Mouse (Mus musculus) regulatory T cell (primary cell): ENCODE measurements at regions not wholly inside any gene's neighbourhood (a gene's known extent, or its start where the extent isn't known, plus 50 kb on each side); places are given as distances from the start of the nearest gene placed in this dataset.

ENCODE experiments used
- in situ Hi-C: fragments of 300-600 bp; cut with MboI, MseI; formaldehyde crosslinking; loops from one replicate; pipeline ENCODE4 v1.15.1; 2025; ENCODE audit warnings: high pct_unique_total_duplicates

DNA sequence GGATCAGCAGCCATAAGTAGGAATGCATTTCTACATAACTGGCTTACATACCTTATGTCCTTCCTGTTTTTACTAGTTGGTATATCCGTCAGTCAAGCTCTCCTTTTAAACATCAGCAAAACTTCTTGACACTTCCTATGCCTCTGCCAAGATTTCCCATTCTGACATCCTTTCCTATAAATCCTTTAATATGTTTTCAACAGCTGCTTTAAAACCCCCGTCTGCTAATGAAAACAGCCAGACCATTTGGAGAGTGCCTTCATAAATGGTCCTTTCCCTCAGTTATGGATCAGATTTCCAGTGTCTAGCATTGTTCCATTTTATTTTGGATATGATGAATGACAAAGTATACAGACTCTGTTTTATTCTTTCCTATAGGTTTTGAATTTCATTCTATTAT is 270.7 kb upstream of the Rgmb start:
- in situ Hi-C loops: loop anchor here (25.0 kb wide), 1 partner anchor 536 kb away; no protein-coding TSS in a partner anchor

DNA sequence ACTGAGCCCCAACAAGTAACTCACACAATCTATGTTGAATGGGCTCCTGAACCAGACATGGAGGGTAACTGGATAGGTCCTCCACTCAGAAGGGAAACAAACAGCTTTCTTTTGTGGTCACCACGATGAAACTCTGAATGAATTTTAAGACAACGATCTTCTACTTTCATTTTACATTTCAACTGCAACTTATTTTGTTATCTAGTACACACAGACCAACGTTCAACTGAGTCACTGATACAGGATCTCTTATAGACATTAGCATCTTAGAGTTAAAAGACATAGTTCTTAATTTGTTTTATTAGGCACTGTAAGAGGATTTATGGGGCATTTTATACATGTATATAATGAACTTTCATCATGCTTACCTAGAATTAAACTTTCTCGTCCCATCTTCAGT is 262.1 kb upstream of the Rgmb start:
- in situ Hi-C loops: no loop called here

DNA sequence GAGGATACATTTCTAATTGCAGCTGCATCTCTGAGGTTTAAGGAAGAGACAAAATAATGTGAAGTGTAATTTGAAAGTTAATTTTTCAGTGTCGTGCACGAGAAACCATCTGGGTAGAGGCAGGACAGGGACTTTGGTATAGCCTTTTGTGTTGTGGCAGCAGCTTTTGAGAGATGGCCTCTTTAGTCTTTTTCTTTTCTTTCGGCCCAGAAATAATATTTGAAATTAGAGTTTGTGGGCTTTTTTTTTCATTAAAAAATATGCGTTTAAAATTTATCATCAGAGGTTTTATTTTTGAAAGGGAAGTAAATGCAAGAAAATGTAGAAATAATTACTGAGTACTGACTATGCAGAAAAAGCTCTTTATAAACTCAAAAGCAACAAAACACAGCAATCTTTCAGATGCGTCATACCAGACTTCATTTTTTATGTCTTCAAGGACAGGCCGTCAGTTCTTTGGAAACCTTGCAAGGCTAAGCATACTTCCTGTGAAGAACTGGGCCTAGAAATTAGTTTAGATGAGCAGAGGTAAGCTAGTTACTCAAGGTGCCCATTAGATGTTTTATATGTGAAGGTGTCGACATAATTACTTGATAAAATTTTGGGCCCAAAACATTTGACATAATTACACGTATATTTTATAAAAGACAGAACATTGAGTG is 258.9 kb upstream of the Rgmb start:
- in situ Hi-C loops: no loop called here

DNA sequence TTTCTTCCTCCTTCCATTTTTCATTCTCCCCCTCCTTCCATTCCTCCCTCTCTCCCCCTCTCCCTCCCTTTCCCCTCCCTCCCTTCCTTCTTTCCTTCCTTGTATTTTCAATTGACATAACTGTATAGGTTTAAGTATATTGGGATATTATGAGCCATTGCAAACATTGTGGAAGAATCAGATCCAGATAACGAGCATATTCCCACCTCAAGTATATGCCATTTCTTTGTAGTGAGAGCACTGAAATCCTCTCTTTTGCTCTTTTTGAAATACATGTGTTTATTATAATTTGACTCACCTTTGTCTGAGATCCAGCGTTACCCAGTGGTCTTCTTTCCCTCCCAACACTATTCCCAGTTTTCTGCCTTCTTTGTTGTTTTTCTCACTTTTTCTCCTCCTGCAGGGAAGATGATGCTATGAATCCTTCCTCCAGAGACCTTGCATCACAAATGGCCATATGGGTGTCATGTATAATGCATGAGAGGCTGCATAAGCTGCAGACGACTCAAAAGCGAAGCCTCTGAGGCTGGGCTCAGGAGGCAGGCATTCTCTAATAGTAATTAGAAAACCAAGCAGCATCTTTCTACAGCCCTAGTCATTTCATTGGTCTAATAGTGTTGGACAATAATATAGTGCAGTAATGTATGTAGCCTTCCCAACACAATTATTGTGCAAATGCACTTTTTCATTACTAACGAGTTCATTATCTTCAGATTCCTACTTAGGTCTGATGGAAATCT is 258.2 kb upstream of the Rgmb start:
- in situ Hi-C loops: no loop called here

DNA sequence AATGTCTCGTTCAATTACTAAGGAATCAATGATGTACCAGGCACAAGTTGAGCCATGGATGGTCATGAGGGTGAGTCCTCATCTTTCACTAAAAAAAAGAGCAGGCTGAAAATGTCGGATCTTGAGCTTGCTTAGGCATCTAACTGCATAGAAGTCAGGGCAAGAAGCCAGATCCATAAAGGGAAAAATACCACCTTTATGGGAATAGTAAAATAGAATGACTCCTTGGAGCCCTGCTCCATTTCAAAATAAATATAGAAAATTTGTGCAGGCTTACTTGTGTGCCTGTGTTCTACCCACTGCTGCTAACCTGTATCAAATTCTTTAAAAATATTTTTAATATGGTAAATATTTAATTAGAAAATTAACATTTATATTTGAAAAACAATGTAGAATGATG is 256.2 kb upstream of the Rgmb start:
- in situ Hi-C loops: no loop called here

DNA sequence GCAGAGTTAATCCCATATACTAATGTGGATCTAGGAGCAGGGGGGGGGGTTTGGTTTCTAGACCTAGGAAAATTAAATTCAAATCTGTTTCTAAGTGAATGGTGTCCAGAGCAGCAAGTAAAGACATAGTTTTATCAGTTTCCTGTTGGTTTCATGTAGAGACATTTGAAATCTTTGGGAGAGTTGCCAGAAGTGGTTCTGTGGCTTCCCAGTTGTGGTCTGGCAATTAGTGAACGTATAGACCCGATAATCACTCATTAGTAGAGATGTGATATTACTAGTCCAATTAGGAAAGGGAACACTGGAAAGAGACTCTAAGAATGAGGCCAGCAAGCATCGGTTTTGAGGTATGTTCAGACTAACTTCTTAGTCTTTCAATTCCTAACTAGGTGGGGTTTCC is 252.0 kb upstream of the Rgmb start:
- in situ Hi-C loops: no loop called here

DNA sequence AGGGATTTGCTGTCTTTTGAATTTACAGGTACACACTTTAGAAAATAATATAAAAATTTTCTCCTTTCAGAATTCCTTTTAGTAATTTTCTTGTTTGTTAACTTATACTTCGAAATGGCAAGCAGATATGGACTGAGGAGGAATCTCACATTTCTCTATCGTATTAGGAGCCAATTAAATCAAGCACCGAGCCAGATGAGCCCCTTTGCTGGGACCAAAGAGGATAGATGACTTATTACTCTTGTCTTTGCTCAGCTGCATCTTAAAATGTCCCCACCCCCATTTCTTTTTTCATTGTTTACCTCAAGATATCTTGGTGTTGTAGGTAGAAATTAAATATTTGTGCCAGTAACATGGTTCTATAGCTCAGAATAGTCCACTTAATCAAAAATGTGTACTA is 247.7 kb upstream of the Rgmb start:
- in situ Hi-C loops: no loop called here

DNA sequence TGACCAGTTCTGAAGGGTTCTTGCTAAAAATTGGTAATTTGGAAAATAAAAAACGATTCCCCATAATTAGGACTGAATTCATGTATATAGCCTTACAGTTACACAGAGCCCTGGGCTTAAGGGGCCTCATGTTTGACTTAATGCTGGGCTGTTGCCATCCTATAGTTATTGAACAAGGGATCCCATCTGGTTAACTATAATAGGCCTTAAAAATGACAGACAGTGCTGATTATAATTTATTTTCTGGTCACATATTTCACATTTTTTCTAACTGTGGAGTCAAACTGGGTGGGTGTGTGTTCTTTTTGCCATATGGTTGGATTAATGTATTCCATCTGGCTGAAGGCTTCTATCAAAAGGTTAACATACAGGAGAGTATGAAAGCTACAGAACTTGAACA is 238.5 kb upstream of the Rgmb start:
- in situ Hi-C loops: no loop called here

DNA sequence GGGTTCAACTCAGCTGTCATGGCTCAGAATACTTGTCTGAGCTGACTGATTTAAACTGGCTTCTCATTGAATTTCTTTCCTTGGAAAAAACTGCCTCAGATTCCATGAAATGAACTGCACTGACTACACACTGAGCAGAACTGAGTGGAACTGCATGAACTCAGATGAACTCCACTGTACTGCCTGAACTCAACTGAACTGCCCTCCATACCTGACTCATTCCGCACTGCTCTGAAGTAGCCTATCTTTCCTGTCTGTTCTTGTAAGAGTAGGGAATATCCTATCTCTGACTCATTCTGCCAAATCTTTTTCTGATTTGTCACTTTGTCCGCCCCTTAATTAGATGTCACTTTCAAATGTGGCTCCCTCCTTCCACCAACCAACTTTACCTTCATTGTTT is 237.0 kb upstream of the Rgmb start:
- in situ Hi-C loops: no loop called here

DNA sequence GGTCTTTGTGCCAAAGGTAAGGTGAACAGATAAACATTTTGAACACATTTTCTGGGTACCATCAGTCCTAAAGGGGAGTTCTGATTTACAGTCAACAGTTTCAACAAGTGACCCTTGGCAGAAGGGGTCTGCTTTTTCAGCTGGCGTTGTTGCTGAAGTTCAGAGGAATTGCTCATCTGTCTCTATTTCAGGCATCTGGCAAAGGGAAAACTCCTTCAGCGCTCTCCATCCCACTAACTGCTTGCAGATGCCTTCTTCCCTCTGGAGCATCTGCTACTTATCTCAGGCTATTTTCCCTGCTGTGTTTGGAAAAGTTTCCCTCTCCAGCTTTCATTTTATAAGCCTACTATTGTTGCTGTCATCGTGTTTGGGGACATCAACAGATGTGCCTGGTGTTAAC is 223.6 kb upstream of the Rgmb start:
- in situ Hi-C loops: no loop called here

DNA sequence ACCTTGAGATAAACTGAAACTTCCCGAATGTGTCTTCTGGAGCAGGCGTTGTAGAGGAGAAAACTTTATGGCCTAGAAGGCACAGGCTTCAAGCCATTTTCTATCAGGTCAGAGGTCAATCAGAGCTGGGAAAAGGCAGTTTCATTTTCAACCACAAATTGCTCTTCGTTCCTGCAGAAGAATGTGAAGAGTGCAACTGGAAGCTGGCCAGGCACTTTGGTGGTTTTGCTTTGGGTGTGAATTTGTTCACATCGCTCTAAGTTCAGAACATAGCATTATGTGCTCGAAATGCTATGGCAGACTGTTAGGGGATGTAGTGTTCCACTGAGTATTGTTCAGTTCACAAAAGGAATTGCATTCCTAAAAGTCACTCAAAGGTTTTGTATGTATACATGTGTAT is 220.9 kb upstream of the Rgmb start:
- in situ Hi-C loops: no loop called here

DNA sequence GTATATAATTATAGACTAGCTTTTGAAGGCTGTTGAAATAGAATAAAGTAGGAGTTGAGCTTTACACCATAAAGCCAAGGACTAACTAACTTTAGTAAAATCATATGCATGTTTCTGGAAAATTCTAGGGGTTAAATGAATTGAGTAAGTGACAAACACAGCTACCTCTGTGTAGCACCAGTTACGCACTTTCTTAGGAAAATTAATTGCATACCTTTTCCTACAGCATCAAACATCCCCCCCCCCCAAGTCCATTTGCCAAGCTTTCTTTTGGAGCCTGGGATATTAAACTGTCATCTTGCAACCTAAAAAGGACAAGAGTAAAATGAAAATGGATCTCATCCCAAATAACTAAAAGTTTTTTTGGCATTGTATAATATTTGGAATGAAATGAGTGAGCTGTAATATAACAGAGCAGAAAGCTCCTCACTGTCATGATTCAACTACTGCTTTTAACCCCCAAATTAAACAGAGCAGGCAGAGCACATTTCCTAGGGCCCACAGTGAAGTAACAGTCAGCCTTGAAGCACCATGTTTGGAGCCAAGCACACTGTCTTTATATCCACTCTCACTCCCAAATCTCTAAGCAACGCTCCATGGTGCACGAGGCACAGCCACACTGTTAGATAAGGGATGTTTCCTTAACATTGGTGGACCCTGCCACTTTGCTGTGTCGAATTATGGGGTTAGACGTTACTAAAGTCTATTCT is 210.9 kb upstream of the Rgmb start:
- in situ Hi-C loops: no loop called here

DNA sequence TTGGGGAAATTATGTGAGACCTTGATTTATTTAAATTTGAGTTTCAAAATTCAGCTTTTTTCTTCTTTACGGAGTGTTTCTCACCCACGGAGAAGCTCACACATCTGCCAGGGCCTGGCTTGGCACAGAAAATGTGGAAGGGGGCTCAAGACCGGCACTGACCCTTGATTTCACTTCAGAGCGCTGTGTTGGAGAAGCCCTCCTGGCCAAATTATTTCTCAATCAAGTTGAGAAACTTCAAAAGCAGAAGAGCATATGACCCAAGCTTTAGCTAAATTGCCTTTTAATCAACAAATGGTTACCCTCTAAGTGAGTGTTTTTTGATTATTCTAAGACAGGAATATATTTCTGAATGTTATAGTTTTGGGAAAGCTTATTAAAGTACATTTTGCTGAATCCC is 197.2 kb upstream of the Rgmb start:
- in situ Hi-C loops: no loop called here

DNA sequence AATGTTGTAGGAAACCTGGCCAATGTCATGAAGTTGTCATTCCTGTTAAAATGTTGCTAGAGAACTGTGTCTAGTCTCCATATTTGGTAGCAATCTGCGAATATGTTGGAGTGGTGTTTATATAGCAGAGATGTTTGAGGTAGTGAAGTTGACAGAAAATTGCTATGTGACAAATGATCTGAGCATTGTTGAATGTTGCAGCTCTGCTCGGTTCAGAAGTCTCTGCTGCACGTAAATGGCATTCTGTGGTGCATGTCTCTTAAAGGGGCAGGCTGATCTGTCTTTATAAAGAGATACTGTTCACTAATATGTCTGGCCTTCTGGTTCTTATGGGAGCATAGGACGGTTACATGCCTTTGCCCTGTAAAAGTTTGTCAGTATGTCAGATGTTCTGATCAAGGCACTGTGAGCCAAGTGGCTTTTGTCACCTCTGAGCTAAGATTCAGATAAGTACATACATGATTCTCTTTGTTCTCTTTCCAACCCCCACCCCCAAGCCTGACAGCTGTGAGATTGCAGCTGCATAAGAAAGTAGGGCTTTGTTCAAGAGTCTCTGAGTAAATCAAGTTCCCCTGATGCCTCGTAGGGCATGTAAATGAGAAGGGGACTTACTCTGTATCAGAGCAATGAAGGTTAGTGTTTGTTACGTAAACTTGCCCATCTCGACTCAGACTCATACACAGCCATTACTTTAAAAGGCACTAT is 174.2 kb upstream of the Rgmb start:
- in situ Hi-C loops: no loop called here

- in situ Hi-C loops: no loop called here
Measured at GRCm38 (mm10) chr17:16004002-16004401, 173.2 kb upstream of the Rgmb start.

- in situ Hi-C loops: no loop called here
Measured at GRCm38 (mm10) chr17:15998771-15999170, 167.9 kb upstream of the Rgmb start.

DNA sequence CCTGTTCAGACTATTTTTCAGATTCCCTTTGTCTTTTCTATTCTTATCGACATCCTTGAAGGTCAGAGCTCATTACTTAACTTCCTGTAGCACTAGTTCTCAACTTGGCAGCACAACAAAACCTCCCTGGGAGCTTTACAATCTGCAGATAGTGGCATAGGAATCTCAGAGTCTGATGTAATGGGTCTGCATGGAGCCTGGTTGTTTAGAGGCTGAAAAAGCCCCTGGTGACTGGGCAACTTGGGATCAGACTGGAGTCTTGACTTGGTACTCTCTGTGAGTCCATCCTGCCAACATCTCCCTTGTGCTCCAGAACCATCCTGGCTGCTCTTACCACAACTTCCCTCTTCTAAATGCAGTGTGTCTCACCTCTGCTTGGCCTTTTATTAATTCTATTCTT is 166.4 kb upstream of the Rgmb start:
- in situ Hi-C loops: no loop called here

- in situ Hi-C loops: no loop called here
Measured at GRCm38 (mm10) chr17:15995493-15995892, 164.7 kb upstream of the Rgmb start.

DNA sequence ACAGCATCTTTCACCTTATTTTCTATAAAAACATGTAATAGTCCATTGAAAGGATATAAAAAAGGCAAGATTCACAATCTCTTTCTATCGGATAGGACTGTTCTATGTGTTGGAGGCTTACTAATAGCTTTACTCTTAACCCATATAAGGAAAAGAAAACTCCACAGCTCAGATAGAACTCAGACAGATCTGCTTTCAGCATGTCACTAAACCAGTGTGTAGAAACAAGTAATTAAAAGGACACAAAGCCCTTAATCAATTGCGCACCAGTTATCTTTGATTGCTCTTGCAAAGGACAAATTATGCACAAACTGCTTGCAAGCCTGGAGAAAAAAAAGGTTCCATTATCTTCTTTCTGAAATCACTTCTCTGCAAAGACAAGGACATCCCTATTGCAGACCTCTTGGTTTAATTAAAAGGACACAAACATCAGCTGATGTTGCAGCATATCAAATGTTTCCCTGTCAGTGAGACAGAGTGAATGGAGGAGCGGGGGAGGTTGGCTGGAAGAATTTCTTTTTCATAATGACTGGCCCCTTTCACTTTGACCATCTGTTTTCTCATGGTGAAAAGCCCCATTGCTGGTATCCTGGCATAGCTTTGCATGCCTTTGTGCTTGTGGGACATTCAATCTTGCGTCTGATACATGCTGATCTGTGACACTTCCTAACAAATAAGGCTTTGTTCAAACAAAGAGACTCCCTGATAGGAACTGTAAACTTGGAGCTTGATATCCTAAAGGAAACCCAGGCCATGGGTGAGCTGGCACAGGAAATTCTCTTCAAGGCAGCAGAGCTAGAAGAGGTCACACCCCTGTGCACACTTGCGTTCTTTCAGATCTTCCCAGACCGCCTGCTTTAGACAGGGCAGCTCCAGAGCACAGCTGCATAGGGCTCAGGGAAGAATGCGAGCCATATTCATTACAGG is 162.8 kb upstream of the Rgmb start:
- in situ Hi-C loops: no loop called here

DNA sequence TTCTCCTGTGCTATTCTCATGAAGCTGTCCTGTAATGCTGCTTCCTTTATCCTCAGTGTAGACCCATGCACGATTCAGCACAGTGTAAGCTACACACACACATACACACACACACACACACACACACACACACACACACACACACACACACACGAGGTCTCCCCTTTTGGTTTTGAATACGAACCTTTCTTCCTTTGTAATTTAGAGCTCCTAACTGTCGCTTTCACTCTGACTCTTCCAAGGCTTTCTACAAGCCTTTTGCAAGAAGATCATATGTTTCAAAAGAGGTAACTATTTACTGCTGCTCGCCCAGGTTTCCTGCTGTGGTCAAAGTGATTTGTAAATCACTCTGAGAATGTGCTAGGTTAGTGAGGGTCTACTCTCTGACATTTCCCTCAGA is 161.1 kb upstream of the Rgmb start:
- in situ Hi-C loops: no loop called here

DNA sequence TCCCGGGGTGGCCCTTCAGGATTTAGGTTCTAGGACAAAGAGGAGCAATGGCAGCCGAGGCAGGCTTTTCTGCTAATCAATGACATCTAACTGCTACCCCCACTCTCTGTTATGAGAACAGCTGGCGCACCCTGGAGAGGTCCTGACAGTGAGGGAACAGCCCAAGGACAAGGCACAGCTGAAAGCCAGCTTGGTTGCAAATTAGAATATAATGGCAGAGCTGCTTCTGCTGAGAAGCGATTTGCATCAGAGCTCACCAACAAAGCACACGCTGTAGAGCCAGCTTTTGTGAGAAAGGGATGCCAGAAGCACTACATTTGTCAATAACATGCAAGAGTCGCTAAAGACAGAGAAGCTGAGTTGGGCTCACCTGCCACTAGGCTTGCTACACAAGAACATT is 159.5 kb upstream of the Rgmb start:
- in situ Hi-C loops: no loop called here
